Mouse (Mus musculus): ENCODE measurements around the gene Calca. TPM values are rescaled to one million over a fixed set of nuclear protein-coding genes. Genes with fewer than 3 reads are reported as not detected.

Calca gene
- total RNA-seq (2023) = not detected

DNA sequence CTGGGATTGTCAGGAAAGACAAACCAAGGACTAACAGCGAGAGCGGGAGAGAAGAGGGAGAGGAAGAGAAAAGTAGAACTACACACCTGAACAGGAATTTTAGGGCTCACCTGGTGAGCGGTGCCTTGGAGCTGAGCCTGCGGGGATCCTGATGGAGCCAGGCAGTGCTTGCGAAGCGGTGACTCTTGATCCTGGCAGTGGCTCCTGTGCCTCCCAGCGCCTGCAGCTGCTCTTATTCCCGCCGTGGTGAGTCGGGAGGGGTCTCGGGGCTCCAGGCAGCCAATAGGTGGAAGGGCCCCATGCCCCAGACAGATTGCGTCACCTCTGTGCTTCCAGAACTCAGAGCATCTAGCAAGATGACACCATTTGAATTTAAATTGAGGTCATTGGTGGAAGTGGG lies at the start of gene Calca:
Calca (minus strand) TSS at position 256 of the 400 bp plus-strand sequence.

Other genes starting within 250 kb of the Calca start
- gene Pde3b, start 221.1 kb downstream of the Calca start, total RNA-seq (2023) = 100 to 1,000 TPM; 127 to 196 TPM
- 1 to 10 TPM; 3.1 to 3.8 TPM for gene Cyp2r1, start 73.4 kb downstream of the Calca start, total RNA-seq (2023)
- gene Calcb, start 82.3 kb upstream of the Calca start, total RNA-seq (2023) = not detected
- gene Insc, start 107.3 kb upstream of the Calca start, total RNA-seq (2023) = not detected

Data from T-cell, adult 66 days (primary cell).